Mouse (Mus musculus): ENCODE measurements around the gene Npas3. TPM values are rescaled to one million over a fixed set of nuclear protein-coding genes. Genes with fewer than 3 reads are reported as not detected.

The Npas3 gene
- polyA plus RNA-seq, 1 experiment, result not detected

GRCm38 (mm10) chr12:53789501-53789900 is 541.0 kb downstream of the Npas3 start:
- Histone ChIP-seq H3K4me3 (ENCODE audit: insufficient read depth, low read depth, low read length) (no peak overlapping the region), H3K4me1 (ENCODE audit: control insufficient read depth, insufficient read depth, low read length) (no peaks in the 10 kb centered on the region), H3K27ac (ENCODE audit: insufficient read depth, low read depth, low read length) (no peak overlapping the region)
- TF ChIP-seq POLR2A (IDR thresholded peaks at IDR 0.05; ENCODE audit: insufficient read depth, low read depth, low read length) (no peak), CTCF (IDR thresholded peaks at IDR 0.05; ENCODE audit: insufficient read depth, low read depth, low read length) (no peak)
- 73% methylated on average over 10 of the region's 10 CpGs for WGBS

- Histone ChIP-seq H3K27ac (ENCODE audit: insufficient read depth, low read depth, low read length) (no peak overlapping the region), H3K4me1 (ENCODE audit: control insufficient read depth, insufficient read depth, low read length) (no peaks in the 10 kb centered on the region), H3K4me3 (ENCODE audit: insufficient read depth, low read depth, low read length) (no peak overlapping the region)
- TF ChIP-seq CTCF (IDR thresholded peaks at IDR 0.05; ENCODE audit: insufficient read depth, low read depth, low read length), result no peak
- no peak for TF ChIP-seq POLR2A (IDR thresholded peaks at IDR 0.05; ENCODE audit: insufficient read depth, low read depth, low read length)
- 90% methylated on average over 6 of the region's 6 CpGs for WGBS
These were observed 546.4 kb downstream of the Npas3 start for GRCm38 (mm10) chr12:53794718-53795400.

DNA sequence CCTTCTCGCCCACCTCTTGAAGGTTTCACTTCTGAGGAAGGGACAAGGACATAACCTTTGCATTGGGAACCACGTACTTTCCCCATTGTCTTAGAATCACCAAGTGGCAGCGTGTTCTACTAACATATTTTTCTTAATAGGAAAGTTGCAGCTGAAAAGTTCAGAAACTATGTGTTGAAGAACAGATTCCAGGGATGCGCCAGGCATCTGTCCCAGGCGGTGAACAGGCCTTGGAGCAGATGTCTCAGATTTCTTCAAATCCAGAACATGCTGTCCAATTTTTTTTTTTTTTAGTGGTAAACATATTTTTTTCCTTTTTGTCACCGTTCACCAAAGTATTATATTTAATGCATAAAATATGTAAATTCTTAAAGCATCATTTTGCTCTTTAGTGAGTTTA is 553.4 kb downstream of the Npas3 start:
- Histone ChIP-seq H3K4me3 (ENCODE audit: insufficient read depth, low read depth, low read length) (no peak overlapping the region), H3K4me1 (ENCODE audit: control insufficient read depth, insufficient read depth, low read length) (no peaks in the 10 kb centered on the region), H3K27ac (ENCODE audit: insufficient read depth, low read depth, low read length) (no peak overlapping the region)
- whole genome bisulfite sequencing, result 92% methylated on average over 6 of the region's 6 CpGs
- no peak for TF ChIP-seq POLR2A (IDR thresholded peaks at IDR 0.05; ENCODE audit: insufficient read depth, low read depth, low read length)
- no peak for TF ChIP-seq CTCF (IDR thresholded peaks at IDR 0.05; ENCODE audit: insufficient read depth, low read depth, low read length)

- Histone ChIP-seq H3K4me1 (ENCODE audit: control insufficient read depth, insufficient read depth, low read length) (no peaks in the 10 kb centered on the region), H3K4me3 (ENCODE audit: insufficient read depth, low read depth, low read length) (no peak overlapping the region), H3K27ac (ENCODE audit: insufficient read depth, low read depth, low read length) (no peak overlapping the region)
- TF ChIP-seq CTCF (IDR thresholded peaks at IDR 0.05; ENCODE audit: insufficient read depth, low read depth, low read length), result no peak
- TF ChIP-seq POLR2A (IDR thresholded peaks at IDR 0.05; ENCODE audit: insufficient read depth, low read depth, low read length), result no peak
- 65% methylated on average over 7 of the region's 7 CpGs for WGBS
These were observed 553.9 kb downstream of the Npas3 start for GRCm38 (mm10) chr12:53802381-53802780.

DNA sequence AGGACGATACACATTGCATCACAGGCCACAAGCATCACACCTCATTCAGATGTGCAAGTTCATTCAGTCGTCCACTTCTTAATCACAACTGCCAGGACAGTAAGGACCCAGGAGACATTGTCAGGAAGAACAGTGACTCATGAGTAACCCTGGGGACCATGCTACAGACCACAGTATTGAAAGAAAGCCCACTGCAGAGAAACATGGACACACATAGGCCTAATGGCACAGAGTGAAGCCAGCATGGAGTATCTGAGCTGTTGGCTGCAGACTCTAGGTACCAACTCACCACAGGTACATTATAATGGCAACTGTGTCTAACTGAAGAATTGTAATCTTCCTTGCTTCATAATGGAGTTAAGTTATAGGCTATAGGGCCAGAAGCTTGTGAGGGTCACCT is 561.6 kb downstream of the Npas3 start:
- Histone ChIP-seq H3K27ac (ENCODE audit: insufficient read depth, low read depth, low read length) (no peak overlapping the region), H3K4me1 (ENCODE audit: control insufficient read depth, insufficient read depth, low read length) (no peaks in the 10 kb centered on the region), H3K4me3 (ENCODE audit: insufficient read depth, low read depth, low read length) (no peak overlapping the region)
- 95% methylated on average over 2 of the region's 2 CpGs for WGBS
- TF ChIP-seq CTCF (IDR thresholded peaks at IDR 0.05; ENCODE audit: insufficient read depth, low read depth, low read length), result no peak
- TF ChIP-seq POLR2A (IDR thresholded peaks at IDR 0.05; ENCODE audit: insufficient read depth, low read depth, low read length), result no peak

GRCm38 (mm10) chr12:53814291-53814690 is 565.8 kb downstream of the Npas3 start:
- TF ChIP-seq CTCF (IDR thresholded peaks at IDR 0.05; ENCODE audit: insufficient read depth, low read depth, low read length), result no peak
- no peak for TF ChIP-seq POLR2A (IDR thresholded peaks at IDR 0.05; ENCODE audit: insufficient read depth, low read depth, low read length)
- 95% methylated on average over 7 of the region's 7 CpGs for WGBS
- H3K27ac ChIP-seq (ENCODE audit: insufficient read depth, low read depth, low read length), result no peak overlapping the region
- no peaks in the 10 kb centered on the region for H3K4me1 ChIP-seq (ENCODE audit: control insufficient read depth, insufficient read depth, low read length)
- no peak overlapping the region for H3K4me3 ChIP-seq (ENCODE audit: insufficient read depth, low read depth, low read length)

- 0 out of 2 replicates have a peak, but pooled peaks cover 2% of the 10 kb centered on the region for H3K4me1 ChIP-seq (ENCODE audit: control insufficient read depth, insufficient read depth, low read length)
- no peak overlapping the region for H3K4me3 ChIP-seq (ENCODE audit: insufficient read depth, low read depth, low read length)
- WGBS, result 98% methylated on average over 4 of the region's 4 CpGs
- no peak for TF ChIP-seq POLR2A (IDR thresholded peaks at IDR 0.05; ENCODE audit: insufficient read depth, low read depth, low read length)
- H3K27ac ChIP-seq (ENCODE audit: insufficient read depth, low read depth, low read length), result no peak overlapping the region
These were observed 571.5 kb downstream of the Npas3 start for GRCm38 (mm10) chr12:53819982-53820381.

GRCm38 (mm10) chr12:53822881-53823280 is 574.4 kb downstream of the Npas3 start:
- TF ChIP-seq CTCF (IDR thresholded peaks at IDR 0.05; ENCODE audit: insufficient read depth, low read depth, low read length) (no peak), POLR2A (IDR thresholded peaks at IDR 0.05; ENCODE audit: insufficient read depth, low read depth, low read length) (no peak)
- H3K4me1 ChIP-seq (ENCODE audit: control insufficient read depth, insufficient read depth, low read length), result 0 out of 2 replicates have a peak, but pooled peaks cover 2% of the 10 kb centered on the region
- H3K27ac ChIP-seq (ENCODE audit: insufficient read depth, low read depth, low read length), result no peak overlapping the region
- WGBS, result 76% methylated on average over 4 of the region's 4 CpGs
- no peak overlapping the region for H3K4me3 ChIP-seq (ENCODE audit: insufficient read depth, low read depth, low read length)

DNA sequence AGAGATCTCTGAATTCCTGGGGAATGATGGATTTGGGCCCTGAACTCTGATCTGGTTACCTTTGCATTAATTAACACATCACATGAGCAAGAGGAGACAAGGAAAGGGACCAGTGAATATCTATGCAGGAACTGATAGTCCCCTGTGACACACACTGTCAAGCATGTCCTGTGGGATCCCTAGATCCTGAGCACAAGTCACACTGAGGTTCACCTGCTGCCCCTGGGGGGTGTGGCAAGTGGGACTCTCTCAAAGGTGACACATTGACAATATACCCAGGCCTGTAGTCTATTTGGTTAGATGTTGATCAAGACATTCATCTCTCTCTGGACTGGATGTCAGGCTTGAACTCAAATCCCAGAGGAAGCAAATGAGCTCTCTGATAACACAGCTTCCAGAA is 576.8 kb downstream of the Npas3 start:
- H3K4me3 ChIP-seq (ENCODE audit: insufficient read depth, low read depth, low read length), result no peak overlapping the region
- 0 out of 2 replicates have a peak, but pooled peaks cover 2% of the 10 kb centered on the region for H3K4me1 ChIP-seq (ENCODE audit: control insufficient read depth, insufficient read depth, low read length)
- no peak overlapping the region for H3K27ac ChIP-seq (ENCODE audit: insufficient read depth, low read depth, low read length)
- TF ChIP-seq POLR2A (IDR thresholded peaks at IDR 0.05; ENCODE audit: insufficient read depth, low read depth, low read length), result no peak
- no peak for TF ChIP-seq CTCF (IDR thresholded peaks at IDR 0.05; ENCODE audit: insufficient read depth, low read depth, low read length)

Data from olfactory bulb, adult 2 months (tissue).